21 mouse cellular contexts compared by ENCODE assay signal in genomic region chr3:89409701-89410100, GRCm38 (mm10). TPM values are rescaled to one million over a fixed set of nuclear protein-coding genes. Genes with fewer than 3 reads are reported as not detected.
"Had no signal": no experiment of that assay in that cellular context is flagged by ENCODE, and none has a peak within 500 bp of the region (broad histone marks: within the 10 kb centered on the region; RNA-seq: fewer than 3 reads in every experiment).

No protein-coding gene starts in this region.

- DNase-seq: lung, embryonic 14.5 days; lung, postnatal 10 days; lung, postnatal 4 days; midbrain, embryonic 14.5 days; retina, postnatal 1 day; right cerebral cortex, adult 18-20 months; right cerebral cortex, postnatal 25 days; right cerebral cortex, postnatal 4 days; spleen, adult 18-20 months; thymus, adult 2 months; thymus, postnatal 25 days; thymus, postnatal 4 days had no signal

- H3K27me3 ChIP-seq: midbrain, embryonic 12.5 days; neural tube, embryonic 13.5 days; neural tube, embryonic 15.5 days had no signal

- H3K4me3 ChIP-seq: midbrain, embryonic 10.5 days; midbrain, embryonic 12.5 days; neural tube, embryonic 13.5 days; neural tube, embryonic 15.5 days had no signal

- H3K4me2 ChIP-seq: lung, embryonic 14.5 days; midbrain, embryonic 12.5 days; neural tube, embryonic 15.5 days had no signal

- H3K9ac ChIP-seq: lung, embryonic 14.5 days; midbrain, embryonic 12.5 days; neural tube, embryonic 13.5 days; neural tube, embryonic 15.5 days had no signal

- H3K27ac ChIP-seq: midbrain, embryonic 10.5 days; midbrain, embryonic 12.5 days; neural tube, embryonic 13.5 days; neural tube, embryonic 15.5 days had no signal

- ATAC-seq: midbrain, embryonic 16.5 days had no signal

- H3K9me3 ChIP-seq: midbrain, embryonic 10.5 days; midbrain, embryonic 12.5 days; neural tube, embryonic 13.5 days; neural tube, embryonic 15.5 days had no signal

RNA-seq across cellular contexts. Expression of gene Lenep, which starts 7.1 kb away (rescaled TPM):
- polyA plus RNA-seq: lung, embryonic 16.5 days; midbrain, embryonic 14.5 days; midbrain, embryonic 16.5 days; myocyte; small intestine, adult 2 months; stomach, embryonic 16.5 days had no signal
